Mouse (Mus musculus): Measurements from ENCODE around the gene Esrp2. TPM values are rescaled to one million over a fixed set of nuclear protein-coding genes. Genes with fewer than 3 reads are reported as not detected.

The Esrp2 gene
- total RNA-seq, 2 experiments from 2014 or later = not detected

DNA sequence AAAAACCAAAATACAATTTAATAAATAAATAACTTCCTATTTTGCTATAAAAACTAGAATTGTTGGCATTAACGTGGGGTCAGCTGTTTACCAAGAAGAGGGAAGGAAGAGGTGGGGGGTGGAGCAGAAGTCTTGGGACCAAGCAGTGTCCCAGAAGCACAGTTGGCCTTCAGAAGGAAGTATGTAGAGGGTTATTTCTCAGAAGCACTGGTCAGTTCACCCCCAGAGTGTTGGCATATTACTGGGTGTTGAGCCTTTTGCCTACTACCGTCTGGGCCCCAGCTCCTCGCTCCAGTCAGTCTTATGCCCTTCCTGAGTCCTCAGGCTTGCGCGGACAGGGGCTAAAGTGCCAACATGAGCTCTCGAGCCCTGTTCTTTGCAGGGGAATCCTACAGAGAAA is 12.3 kb upstream of the Esrp2 start:
- ATAC-seq (ENCODE audit: poor library complexity, severe bottlenecking) = no peak

DNA sequence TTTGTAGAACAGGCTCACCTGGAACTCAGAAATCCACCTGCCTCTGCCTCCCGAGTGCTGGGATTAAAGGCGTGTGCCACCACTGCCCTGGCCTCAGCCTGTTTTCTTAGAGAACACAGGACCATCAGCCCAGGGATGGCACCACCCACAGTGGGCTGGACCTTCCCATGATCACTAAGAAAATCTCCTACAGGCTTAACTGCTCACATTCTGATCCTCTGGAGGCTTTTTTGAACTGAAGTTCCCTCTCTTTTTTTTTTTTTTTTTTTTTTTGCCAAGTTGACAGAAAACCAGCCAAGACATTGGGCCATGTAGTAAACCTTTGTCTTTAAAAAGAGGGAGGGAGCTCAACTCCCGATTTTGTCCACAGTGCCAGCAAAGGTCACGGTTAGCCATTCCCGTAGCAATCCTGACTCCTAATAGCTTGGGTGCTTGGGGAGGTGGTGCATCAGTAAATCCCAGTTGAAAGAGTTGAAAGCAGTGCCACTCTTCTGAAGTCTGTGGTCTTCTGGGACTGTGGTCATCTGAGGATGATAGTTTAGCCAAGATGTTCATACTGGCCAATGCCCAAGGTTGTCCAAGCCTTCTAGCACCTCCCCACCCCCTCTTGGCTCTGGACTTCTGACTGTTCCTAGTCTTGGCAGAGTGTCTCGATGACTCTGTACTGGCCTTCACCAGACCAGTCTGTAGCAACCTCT is 11.2 kb upstream of the Esrp2 start:
- no peak for ATAC-seq (ENCODE audit: poor library complexity, severe bottlenecking)

DNA sequence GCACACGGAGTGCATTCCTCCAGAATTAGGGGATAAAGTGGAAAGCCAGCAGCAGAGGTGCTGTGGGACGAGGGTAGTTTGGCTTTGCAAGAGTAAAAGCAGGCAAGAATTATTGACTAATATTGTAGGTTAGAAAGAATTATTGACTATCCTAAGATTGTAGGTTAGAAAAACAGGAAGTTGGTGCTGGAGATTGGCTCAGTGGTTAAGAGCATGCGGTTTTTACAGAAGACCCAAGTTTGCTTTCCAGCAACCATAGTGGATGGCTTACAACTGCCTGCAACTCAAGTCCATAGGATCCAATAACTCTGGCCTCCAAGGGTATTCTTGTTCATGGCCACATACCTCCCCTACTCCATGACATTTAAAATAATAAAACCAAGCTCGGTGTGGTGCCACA is 9.2 kb upstream of the Esrp2 start:
- ATAC-seq (ENCODE audit: poor library complexity, severe bottlenecking) = peak; percentile 20; the same call in 1 of the 2 replicates

DNA sequence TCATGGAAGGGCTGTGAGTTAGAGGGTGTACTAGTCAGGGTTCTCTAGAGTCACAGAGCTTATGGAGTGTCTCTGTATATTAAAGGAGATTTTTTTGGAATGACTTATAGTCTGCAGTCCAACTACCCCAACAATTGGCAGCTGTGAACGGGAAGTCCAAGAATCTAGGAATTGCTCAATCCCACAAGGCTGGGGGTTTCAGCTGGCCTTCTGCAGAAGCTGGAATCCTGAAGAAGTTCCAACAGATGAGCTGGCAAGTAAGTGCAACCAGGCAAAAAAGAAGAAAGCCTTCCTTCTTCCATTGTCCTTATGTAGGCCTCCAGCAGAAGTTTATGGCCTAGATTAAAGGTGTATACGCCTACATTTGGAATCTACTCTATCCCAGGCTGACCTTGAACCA is 8.6 kb upstream of the Esrp2 start:
- no peak for ATAC-seq (ENCODE audit: poor library complexity, severe bottlenecking)

DNA sequence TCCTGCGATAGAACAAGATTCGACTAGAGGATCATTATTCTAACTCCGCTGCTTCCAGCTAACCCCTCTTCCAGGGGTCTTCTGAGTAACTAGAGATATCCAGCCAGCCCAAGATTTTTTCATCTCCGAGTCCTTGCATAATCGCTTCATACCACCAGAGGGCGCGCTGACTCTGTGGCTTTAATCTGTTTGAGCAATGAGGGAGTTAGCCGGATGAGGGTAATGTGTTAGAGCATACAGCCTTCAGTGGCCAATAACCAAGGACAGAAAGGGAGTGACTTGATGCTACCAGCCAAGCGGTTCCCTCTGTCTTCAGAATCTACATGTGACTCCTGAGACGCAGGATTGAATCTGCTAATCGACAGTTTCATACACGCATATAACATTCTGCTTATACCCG is 4.0 kb upstream of the Esrp2 start:
- ATAC-seq (ENCODE audit: poor library complexity, severe bottlenecking) = peak; percentile 77

DNA sequence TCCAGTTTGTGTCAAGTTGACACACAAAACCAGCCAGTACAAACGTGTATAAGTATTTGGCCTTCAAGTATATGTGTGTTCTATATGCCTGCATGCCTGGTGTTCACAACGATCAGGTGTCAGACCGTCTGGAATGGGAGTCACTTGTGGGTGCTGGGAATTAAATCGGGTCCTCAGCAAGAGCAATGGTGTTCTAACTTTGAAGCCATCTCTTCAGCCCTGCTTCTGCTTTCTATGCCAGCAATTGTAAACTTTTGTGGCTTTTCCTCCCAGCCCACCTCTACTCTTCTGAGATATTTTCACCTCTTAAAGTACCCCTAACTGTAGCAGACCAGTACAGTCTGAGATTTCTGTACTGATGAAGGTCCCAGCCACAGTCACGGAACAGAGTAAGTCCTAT is 3.4 kb upstream of the Esrp2 start:
- no peak for ATAC-seq (ENCODE audit: poor library complexity, severe bottlenecking)

DNA sequence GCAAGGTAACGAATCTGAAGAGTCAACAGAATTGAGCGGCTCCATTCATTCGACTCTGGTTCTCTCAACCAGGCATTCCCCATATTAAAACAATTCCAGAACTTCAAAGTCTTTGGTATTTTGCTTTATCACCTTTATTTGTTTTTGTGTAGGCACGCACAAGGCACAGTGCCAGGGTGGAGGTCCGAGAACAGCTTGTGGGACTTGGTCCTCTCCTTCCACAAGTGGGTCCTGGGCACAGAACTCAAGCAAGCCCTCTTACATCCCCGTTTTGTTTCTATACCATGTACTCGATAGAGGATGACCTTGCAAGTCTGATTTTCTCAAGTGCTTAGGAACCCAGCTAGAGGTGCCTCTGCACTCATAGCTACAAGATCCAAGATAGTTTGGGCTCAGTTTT is 1.8 kb upstream of the Esrp2 start:
- no peak for ATAC-seq (ENCODE audit: poor library complexity, severe bottlenecking)

DNA sequence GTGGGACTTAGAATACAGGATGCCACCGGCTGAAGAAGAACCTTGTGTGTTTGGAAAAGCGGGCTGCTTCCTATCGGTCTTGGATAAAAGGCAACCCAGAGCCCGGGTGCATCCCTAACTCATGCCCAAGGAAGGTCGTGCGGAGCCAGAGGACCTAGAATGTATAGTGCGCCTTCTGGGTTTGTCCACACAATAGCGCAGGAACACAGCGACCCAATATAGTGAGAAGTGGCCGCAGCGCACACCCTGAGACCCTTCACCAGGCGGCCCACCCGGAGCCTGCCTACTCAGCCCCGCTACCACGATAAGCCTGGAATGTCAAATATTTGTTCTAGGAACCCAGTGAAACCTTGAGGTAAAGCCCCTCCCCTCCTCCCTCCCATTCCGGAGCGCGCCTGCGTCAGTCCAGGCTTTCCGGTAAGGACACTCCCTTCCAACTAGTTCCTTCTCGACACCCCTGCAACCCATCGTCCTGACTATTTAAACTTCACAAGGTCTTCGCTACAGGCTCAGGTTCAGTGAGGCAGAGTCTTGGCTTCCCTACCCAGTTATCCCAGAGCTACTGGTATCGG is 1.2 kb upstream of the Esrp2 start:
- ATAC-seq (ENCODE audit: poor library complexity, severe bottlenecking) = peak; percentile 60

DNA sequence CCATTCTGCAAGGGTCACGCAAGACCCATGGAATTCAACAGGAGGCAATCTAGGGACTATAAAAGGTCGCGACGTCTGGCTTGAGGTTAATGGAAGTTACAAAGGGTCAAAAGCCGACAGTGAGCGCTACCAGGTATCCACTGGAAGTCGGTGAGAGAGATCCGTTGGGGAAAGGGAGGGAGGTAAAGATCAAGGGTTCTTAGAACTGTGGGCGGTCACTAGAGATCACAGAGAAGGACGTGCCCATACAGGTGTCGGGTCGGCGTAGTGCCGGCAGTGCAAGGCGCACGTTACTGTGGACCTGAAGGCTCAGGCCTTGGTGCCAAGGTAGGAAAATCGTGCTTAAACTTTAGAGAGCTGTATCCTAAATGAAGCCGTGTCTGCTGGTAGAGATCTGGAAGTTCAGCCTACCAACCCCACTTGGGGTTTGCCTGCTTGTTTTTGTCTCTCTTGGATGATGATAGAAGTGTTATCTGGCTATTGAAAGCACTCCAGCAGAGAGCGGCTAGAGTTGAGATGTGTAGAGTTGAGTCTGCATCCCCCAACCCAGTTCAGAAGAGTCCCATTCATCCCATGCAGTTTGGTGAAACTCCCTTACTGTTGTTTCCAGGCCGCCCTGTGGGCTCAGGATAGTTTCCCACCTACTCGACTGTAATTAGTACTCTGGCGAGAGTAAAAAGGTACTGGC is 588 bp upstream of the Esrp2 start:
- no peak for ATAC-seq (ENCODE audit: poor library complexity, severe bottlenecking)

DNA sequence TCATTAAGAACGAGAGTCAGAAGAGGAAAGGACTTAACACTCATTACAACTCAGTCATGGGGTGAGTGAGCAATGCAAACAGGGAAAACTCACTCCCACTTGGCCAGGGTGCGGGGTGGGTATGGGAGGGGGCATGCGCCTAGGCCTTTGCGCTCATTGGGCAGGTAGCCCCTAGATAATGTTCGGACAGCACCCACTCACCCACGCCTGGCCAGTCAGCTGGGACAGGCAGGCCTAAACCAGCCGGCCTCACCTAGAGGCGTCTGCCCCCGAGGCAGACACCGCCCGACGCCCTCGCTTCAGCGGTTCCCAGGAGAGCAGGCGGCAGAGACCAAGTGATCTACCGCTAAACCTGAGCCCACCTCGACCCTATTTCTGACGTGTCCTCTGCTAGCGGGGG is 1.1 kb downstream of the Esrp2 start:
- ATAC-seq (ENCODE audit: poor library complexity, severe bottlenecking) = no peak

DNA sequence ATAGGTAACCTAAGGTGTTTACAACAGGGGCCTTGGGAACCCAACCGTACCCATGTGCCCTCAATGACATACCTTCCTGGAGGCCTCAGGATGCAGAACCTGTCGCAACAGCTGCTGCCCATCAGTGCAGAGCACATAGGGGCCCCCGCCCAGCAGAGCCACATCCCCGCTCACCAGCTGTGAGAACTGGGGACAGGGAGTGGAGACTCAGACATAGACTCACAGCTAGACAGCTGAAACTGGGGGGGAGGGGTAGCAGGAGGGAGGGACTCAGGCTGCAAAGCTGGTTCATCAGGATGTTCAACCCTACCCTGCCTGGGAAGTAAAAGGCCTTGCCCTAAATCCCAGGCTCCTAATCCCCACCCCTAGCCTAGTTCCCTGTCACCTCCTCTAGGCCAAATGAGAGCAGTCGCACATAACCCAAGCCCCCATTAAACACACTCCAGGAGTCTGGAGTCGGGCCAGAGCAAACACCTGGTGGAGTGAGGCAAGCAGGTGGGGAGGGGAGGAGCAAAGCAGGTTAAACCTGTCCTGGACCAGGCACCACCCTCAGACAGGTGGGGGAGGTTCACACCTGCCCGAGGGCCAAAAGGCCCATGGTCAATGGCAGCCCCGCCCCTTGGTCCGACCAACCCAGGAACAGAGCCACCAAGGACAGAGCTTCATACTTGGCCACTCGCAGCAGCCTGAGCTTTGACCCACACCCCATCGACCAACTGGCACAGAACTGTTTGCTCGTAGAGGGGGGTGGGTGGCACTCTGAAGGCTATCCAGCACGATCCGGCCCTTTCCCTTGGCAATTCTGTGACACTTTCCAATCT is 1.8 kb downstream of the Esrp2 start:
- no peak for ATAC-seq (ENCODE audit: poor library complexity, severe bottlenecking)

DNA sequence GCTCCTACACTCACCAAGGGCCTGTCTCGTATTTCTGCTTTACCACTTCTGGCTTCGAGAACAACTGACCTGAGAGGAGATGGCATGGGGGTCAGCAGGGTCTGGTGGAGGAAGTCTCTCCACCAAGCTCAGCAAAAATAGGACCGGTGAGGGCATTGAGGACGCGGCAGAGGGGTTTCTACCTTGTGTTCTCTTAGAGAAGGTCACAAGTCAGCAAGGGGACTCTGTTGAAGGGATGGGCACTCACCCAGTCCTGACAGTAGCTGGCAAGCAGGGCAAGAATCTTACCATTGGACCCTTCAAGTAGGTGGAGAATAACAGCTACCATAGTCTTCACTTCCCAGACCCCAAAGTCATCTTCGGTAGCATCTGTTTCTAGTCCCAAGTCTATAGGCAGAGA is 2.8 kb downstream of the Esrp2 start:
- no peak for ATAC-seq (ENCODE audit: poor library complexity, severe bottlenecking)

DNA sequence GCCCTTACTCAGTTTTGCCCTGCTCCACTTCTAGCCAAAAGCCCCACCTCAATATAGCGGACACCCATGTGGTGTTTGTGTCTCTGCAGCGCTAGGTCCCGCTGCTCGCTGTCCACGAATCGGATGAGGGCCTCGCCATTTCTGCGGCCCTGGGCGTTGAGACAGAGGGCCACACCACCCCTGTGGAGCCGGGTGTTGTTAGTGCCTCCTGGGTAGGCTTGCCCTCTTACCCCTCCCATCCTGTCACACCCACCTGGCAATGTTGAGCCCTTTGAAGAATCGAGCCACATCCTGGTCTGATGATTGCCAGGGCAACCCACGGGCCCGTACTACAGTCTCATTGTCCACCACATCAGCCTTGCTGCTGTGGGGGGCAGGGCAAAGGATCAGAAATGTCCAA is 3.2 kb downstream of the Esrp2 start:
- no peak for ATAC-seq (ENCODE audit: poor library complexity, severe bottlenecking)

DNA sequence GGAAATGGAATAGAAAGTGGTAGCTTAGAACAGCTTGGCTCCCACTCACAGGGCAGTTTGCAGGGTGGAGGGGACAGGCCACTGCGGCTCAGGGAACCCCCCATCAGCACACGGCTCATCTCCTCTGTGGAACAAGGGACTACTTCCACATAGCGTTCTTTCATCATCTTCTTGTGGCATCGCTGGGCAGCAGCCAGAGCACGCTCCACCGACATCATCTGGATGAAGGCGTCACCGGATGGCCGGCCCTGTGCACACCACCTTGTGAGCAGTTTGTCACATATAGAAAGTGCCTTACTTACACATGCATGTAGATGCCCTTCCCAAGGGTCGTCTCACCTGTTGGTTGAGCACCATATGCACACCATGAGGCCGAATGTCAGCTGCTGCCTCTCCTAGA is 4.4 kb downstream of the Esrp2 start:
- ATAC-seq (ENCODE audit: poor library complexity, severe bottlenecking) = no peak

DNA sequence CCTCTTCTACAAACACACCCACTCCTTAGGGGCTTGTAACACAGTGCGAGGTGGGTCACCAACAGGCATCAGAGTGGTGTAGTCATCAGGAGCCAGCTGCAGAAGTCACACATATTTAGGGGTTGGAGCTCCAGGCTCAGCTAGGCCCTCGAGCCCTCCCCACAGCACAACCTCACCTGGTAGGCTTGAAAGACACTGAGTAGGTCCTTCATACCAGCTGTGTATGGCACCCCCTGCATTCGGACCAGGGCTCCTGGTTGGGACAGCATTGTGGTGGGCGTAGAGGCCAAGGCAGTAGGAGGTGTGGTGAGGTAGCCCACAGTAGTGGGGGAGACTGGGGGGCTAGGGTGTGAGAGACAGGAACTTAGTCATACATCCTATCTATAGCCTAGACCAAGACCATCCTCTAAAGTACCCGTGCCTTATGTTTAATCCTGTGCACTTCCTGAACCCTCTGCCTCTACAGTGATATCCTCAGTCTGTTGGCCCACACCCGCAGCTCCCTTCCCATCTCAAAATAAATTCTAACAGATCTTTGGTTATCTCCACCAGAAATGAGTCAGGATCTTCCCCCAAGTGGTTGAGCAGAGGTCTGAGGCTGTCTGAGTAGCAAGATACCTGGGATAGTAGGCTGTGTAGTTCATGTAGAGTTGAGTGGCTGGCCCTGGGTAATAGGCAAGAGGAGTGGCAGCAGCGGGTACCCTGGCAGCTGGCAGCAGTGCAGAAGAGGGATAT is 5.1 kb downstream of the Esrp2 start:
- no peak for ATAC-seq (ENCODE audit: poor library complexity, severe bottlenecking)

DNA sequence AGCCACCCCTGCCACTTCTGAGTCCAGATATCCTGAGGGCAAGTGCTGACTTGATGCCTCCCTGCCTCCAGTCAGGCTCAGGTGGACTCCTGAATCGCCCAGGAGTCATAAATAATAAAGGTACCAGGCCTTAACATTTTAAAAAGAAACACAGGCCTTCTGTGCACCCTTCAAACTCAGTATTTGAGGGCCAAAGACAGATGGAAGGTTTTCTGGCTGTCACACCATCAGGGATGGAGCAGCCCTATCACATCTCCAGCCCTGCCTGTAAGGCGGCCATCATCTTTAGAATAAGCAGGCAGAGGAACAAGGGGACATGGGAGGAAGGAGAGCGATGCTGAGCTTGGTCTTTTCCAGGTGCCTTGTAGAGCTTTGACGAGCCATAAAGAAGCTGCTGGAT is 5.8 kb downstream of the Esrp2 start:
- no peak for ATAC-seq (ENCODE audit: poor library complexity, severe bottlenecking)

DNA sequence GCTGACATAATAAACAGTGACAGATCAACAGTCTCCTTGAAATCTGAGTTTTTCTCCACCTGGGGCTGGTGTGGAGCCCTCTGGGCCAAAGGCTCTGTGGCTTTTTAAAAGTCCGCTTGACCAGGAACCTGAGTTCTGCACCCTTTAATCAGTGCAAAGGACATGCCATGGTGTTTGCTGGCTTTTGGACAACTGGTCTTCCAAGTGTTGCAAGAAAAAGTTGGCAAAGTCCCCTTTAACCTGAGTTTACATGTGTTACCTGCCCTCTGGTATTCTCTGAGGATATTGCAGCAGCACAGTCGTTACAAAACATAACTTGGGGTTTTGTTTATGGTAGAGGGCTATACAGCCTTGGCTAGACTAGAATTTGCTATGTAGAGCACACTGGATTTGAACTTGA is 6.3 kb downstream of the Esrp2 start:
- ATAC-seq (ENCODE audit: poor library complexity, severe bottlenecking) = no peak

DNA sequence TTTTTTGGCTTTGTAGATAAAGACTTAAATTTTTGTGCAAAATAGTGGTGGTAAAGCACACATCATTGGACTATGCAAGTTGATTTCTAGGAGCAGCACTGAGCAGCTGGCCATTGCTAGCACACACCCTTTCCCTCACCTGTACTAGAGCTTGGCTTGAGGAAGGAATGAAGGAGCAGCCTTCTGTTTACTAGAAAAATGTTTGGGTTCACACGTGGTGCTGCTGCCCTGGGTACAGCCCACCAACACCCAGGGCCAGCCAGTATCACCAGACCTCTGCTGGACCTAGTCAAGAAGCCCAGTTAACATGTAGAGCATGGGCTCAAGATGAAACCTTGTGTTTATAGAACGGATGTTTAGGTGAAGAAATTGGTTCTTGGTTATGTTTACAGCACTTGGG is 6.8 kb downstream of the Esrp2 start:
- ATAC-seq (ENCODE audit: poor library complexity, severe bottlenecking) = no peak

DNA sequence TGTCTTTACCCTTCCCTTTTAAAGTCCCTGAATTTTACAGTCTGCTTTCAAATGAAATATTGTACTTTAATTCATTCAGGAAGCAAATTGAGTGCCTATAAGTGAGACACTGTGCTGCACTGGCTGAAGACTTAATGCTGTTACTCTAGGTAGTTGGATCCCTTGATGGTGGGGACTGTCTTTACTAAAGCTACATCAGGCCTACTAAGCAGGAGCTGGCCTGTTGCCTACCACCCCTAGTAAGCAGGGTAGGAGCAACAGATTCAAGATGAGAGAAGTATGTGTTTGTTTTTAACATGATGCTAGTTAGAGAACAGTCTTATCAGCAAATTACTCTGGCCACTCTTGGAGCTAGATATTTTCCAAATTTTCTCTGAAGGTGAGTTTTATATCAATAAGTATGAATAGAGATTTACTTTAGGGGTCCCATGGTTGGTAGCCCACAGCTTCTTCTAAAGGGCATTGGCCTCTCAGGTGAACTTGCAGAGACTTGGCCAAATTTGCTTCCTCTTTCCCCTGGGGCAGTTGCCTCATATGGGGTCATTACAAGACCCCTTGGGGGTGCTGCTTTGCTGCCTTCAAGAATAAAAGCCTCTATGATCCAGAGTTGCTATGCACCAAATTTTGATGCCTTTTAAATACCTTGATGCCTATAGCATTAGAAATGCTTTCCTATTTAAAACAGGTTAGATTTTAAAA is 7.4 kb downstream of the Esrp2 start:
- no peak for ATAC-seq (ENCODE audit: poor library complexity, severe bottlenecking)

DNA sequence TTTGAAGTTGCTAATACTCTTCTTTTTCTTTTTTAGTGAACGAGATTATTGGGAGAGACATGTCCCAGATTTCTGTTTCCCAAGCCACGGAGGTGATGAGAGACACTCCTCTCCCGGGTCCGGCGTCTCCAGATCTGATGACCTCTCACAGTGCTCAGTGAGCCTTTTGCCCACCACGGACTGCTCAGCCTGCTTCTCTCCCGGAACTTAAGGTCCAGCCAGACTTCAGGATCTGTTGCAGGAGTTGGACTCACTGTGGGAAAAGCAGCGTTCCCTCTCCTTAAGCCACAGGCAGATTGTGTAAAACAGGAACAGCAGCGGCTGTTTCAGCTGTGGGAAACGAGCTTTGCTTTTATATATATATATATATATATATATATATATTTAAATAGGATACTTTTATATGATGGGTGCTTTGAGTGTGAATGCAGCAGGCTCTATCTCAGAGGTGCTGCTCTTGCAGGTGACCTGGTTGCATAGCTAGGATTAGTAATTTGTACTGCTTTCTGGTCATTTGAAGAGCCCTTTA is 8.8 kb downstream of the Esrp2 start:
- ATAC-seq (ENCODE audit: poor library complexity, severe bottlenecking) = no peak

All from megakaryocyte, adult 5-6 weeks (primary cell).